Mouse (Mus musculus) spleen, adult 2 months (tissue): ENCODE data around the gene Nms.

Experiments
- CTCF ChIP-seq: fragments of 200-500 bp; IDR thresholded peaks from 2 replicates; pipeline ENCODE4 v1.5.1; 2011; ENCODE audit warnings: mild to moderate bottlenecking, inconsistent platforms; ENCODE audit not compliant: insufficient read depth, insufficient read length, insufficient replicate concordance; ENCODE audit errors: extremely low read depth
- POLR2A ChIP-seq: fragments of 200-500 bp; IDR thresholded peaks from 2 replicates; pipeline ENCODE4 v1.6.1; 2011; ENCODE audit warnings: low read depth, low read length, inconsistent platforms

DNA sequence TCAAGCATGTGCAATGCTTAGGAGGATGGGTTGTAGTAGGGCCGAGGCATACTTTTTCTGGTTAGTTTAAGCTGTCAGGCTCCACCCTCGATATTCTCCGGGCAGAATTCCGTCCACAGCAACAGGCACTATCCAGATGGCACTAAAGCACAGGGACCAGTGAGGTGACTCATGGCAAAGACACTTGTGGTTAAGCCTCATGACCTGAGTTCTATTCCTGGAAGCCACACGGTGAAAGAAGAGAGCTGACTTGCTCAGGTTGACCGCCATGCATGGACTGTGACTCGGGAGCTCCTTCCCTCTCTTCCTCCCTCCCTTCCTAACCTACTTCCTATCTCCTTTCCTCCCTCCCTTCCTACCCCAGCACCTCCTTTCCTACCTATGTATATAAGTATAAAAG is 41.0 kb downstream of the Nms start:
- TF ChIP-seq POLR2A (no peak), CTCF (no peak)
